Mouse (Mus musculus): ENCODE data around the gene Ethe1.

Ethe1 gene

DNA sequence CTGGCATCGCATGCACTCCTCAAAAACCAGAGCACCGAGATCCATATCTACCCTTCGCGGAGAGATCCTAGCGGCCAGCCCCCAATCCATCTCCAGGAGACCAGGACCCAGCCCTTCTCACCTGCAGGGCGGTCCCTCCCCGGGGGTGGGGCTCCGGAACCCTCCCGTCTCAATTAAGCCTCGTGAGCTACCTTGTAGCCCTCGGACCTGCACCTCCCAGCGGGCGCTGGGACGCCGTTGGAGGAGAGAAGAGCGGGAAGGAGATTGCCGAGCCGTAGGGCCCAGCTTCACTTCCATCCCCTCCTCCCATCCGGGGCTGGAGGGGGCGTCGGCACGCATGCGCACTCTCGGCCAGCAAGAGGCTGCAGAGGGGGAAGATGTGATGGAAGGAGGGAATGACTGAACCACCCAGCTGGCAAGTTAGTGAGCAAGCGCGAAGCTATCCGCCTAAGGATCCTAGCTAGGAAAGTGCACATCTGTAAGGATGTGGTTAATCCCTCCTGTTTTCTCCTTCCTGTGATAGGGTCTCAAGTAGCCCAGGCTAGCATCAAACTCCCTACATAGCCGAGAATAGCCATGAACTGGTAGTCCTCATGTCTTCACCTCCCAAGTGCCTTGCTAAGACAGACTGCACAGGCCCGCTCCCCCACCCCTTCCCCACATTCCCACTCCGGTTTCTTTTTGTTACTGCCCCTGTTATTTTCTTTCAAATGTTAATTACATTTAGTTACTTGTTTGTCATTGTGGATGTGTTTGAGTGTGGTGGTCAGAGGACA is at the start of gene Ethe1, which contains the start of gene Zfp575:
Gene Ethe1, plus strand, starts transcription at position 214 of the 776 bp plus-strand sequence.
Gene Zfp575, minus strand, starts transcription at position 312 of the 776 bp plus-strand sequence.
- DNase-seq: no peak

DNA sequence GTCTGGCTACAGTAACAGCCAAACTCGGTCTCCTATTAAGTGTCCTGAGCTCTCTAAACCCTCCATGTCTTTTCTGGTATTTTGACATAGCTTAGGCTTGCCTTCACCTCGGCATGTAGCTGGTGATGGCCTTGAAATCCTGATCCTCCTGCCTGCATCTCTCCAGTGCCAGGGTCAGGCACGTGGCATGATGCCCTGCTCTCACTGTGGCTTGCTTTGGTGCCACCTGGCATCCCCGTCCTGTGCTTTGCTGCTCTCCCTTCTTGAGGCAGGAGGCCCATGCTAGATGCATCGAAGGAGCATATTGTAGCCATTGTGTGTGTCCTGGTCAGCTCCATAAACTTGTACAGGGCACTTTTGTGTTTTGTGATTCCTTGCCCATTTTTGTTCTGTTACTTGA is 49.8 kb upstream of the Ethe1 start:
- no peak for DNase-seq

DNA sequence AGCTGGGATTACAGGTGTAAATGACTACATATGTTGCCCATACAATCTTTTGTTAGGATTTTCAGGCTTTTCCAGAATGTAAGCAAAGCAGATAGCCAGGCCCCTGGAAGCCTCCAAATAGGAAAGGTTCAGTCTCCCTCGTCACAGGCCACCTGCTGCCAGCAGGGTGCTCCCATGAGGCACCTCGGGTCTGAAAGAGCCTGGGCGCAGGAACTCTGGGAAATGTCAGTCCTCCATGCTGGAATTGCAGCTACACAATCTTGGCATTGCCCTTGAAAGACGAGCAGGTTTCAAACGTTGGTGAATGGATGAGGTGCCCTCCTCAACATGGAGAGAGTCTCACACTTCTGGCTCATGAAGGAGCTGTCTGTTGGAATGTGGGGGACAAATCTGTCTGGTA is 49.2 kb upstream of the Ethe1 start:
- peak; percentile 27 for DNase-seq

DNA sequence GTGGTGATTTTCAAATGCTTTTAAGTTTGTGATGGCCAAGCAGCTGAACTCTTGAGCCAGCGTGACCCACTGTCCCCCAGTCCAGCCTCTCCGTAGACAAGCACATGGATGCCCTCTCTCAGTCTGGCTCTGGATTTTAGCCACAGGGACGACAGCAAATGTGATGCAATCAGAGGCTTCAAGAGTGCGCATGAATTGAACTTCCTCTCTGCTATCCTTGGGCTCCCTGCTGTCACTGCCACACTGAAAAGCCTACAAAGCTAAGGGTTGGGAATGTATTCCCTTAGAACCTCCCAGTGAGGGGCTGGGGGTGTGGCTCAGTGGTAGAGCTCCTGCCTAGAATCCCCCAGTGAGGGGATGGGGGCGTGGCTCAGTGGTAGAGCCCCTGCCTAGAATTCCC is 48.6 kb upstream of the Ethe1 start:
- no peak for DNase-seq

DNA sequence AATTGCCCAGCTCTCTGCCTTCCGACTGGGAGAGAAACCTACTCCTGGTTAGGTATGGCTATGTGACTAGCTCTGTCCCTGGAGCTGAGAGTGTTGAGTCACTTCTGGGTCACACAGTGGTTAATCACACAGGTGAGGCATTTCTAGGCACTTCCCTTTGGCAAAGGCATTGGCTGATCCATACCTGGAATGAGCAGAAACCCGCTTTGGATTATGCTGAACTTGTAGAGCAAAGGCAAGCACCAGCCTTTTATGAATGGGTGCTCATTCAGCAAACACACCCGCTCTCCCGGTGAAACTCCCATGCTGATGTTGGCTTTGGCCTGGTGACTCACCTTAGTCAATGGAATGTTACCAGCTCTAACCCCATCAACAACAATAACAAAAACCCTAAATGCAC is 47.7 kb upstream of the Ethe1 start:
- no peak for DNase-seq

DNA sequence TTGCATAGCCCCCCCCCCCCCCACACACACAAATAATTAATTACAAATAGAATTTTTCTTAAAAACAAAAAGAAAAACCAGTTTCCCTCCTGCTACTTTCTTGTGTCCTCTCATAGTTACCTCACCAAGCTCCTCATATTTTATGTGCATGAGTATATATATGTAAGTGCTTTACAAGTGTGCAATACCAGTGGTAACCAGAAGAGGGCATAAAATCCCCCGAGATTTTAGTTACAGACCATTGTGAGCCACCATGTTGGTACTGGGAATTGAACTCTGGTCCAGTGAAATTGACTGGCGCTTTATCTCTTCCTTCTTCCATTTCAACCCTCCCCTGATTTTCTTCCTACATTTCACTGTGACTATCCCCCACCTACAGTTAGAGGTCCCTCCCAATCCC is 42.8 kb upstream of the Ethe1 start:
- no peak for DNase-seq

DNA sequence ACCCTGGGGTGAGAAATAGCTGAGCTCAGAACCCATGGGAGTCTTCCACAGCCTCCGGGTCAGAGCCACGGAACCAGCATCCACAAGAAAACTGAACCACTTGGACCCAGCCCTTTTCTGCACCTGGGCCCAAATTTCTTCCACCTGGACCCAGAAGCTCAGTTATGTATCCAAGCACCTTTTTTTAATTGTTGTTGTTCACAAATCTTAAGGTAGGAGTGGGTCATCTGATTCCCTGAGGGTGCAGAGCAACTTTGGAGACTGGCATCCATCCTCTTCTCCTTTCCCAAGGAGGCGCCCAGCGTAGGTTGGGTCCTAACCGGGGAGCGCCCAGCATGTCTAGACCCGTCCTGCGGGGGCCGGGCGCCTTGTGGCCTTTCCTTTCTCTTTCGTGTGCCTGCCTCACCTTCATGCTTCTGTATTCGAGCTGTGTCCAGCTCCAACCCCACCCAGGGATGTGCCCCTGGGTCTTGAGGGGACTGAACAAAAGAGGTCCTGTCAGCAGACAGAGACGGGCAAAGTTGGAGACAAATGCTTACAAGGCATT is 41.2 kb upstream of the Ethe1 start, which contains the start of the genes Pinlyp and Xrcc1:
Gene Pinlyp, minus strand, starts transcription at position 51 of the 547 bp plus-strand sequence.
Gene Xrcc1, plus strand, starts transcription at position 222 of the 547 bp plus-strand sequence.
- no peak for DNase-seq

DNA sequence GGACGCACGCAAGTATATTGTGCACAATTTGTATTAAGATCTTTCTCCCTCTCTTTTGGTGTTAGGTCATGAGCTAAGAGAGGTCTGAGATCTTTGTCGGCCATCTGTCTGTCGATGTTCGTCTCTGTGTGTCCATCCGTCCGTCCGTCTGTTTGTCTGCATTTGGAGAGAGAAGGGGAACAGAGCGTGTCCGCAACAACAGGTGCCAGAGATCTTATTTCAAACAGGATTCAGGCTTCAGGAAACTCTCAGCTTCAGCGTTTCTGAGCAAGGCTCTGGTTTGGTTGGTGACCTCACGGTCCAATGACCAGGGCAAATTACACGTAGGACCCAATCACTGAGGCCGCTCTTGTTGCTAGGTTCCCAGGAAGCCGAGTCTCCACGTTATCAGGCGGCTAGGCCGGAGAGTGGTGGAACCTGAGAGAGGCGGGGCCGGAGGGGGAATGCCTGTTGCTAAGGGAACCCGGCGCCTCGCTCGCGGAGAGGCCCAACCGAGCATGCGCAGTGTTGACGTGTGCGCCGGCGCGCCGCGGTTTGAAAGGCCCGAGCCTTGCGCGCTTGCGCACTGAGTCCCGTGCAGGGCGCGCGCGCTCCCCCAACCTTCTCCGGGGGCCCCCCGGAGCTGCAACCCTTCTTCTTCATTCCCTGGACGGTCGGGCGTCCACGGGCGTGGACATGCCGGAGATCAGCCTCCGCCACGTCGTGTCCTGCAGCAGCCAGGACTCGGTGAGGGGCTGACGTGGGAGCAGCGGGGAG is 40.5 kb upstream of the Ethe1 start:
- DNase-seq: peak; percentile 100

DNA sequence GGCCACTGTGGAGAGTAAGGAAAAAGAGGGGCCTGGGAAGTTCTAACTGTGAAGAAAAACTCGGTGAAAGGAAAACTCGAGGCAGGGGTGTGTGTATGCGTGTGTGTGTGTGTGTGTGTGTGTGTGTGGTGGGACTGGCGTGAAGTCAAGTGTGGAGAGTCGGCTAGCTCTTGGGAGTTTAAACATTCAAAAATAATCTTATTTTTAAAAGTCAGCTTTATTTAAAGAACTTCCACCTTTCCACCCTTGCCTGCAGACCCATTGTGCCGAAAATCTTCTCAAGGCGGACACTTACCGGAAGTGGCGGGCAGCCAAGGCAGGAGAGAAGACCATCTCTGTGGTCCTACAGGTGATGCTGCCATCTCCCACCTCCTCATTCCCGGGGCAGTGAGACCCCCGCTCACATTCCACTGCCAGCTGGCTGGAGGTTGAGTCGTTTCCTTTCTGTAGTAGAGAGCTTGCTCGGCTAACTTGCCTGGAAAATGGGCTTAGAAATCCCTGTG is 39.8 kb upstream of the Ethe1 start:
- DNase-seq: no peak

DNA sequence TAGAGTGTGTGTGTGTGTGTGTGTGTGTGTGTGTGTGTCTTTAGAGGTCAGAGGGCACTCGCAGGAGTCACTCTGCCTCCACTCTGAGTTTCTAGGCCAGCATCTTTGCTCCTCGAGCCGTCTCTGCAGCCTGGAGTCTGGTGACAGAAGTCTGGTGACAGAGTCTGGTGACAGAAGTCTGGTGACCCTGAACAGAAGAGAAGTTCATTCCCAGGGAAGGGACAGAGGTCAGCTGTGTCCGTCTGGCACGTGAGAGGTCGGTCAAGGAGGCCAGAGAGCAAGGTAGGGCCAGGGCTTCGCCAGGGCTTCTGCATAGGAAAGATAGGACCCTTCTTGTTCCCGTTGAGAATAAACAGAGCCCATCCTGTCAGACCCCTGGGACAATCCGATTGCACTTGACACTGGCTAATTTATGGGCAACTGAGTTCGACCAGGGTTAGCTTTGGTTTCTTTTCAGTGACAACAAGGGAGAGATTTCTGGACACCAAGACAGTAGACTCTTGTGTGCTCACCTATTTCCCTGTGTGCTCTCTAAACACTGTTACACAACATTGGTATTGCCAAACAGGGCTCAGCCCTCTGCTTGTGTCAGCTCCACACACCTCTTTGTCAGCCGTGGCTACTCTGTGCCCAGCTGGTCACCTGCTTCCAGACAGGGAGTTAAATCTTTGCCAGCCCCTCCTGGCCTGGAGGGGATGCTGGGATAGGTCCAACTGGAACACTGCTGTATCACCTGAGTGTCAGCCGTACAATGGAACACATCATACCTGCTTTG is 35.2 kb upstream of the Ethe1 start:
- DNase-seq: peak; percentile 41

DNA sequence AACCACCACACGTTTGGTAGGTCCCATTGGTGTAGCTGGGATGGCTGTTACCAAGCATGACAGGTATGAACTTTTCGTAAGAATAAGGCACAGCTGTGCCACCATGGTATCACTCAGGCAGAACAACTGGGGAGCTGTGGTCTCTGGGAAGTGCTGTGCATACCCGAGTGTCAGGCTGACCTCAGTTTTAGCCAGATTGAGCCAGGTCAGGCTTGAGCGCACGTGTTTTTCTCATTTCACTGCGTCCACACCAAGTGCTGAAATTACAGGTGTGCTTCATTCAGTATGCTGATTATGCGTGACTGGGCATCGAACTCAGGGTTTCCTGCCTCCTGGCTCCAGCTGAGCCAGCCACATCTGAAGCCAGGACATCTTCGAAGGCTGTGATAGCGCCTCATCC is 31.6 kb upstream of the Ethe1 start:
- DNase-seq: no peak

DNA sequence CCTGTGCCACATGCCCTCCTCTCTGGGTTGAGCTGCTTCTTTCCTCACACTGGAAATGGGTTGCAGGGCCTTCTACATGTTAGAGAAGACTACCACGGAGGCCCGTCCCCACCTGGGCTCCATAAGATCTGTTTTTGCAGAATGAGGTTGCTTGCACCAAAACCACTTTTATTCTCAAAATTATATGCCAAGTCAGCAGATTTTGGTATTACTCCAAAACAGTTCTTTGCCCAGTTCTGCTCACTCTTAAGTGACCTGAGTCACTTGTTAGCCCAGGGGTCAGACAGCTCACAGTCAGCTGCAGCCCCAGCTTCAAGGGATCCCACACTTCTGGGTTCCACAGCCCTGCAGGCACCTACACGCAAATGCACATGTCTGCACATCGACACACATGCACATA is 25.9 kb upstream of the Ethe1 start:
- no peak for DNase-seq

DNA sequence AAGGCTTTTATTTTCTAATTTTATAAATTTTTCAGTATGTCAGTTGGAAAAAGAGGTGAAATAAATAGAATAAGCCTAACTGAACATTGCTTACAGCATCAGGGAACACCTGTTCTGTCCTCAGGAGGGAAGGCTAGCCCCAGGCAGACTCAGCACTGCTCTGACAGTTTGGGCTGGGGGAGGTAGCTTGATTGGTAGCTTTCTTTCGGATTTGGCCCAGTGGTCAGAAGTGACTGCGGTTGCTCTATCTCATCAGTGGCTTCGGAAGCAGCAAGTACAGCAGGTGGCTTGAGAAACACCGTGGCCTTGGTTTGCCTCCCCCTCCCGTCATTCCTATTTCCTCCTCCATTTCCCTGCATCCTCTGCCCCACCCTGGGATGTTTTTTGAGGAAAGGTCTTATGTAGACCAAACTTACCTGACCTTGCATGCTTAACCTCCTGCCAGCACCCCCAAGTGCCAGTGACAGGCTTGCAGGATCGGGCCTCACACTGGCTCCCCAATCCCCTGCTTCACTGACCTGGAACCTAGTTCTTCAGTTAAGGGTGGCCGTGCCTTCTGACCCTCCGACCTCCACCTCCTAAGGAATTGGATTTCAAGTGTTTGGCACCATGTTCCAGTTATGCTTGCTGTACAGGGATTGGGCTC is 24.0 kb upstream of the Ethe1 start:
- DNase-seq: no peak

DNA sequence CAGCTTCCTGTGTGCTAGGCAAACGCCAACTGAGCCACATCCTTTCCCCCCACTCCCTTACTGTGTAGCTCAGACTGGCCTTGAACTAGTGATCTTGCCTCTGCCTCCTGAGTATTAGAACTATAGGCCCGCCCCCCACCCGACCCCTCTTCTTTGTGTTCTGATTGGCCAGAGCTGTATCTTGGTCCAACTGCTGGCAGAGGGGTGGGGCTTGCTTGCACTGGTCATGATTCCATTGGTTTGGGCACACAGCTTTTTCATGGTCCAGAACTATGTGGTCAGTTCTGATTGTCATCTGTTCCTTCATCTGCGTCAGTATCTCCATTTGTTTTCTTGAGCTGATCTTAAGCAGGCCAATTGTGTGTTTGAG is 23.5 kb upstream of the Ethe1 start:
- DNase-seq: no peak

DNA sequence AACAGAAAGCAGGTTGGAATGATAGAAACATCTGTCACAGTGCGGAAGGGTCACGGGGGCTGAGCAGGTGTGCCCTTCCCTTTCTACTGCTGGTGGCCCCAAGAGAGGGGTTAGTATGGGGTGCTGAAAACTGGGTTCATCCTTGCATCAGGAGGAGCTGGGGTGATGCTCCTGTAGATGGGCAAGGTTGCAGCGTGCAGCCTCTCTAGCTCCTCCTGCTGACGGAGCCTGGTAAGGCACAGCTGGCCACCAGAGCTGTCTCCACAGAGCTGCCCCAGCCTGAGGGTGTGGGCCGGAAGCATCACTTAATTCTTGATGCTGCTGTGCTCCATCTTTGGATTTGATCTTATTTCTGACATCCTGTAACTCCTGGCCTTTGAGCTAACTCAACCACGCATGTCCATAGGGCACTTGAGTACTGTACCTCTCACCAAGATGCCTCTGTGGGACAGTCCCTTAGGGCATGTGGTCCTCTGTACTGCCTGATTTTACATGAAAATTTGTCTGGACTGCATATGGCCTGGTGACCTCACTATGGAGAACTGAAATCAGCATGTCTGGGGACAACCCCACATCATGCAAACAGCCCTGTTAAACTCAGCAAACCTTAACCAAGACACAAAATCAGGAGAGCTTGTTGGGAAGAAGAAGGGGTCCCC is 22.6 kb upstream of the Ethe1 start:
- peak; percentile 85 for DNase-seq

DNA sequence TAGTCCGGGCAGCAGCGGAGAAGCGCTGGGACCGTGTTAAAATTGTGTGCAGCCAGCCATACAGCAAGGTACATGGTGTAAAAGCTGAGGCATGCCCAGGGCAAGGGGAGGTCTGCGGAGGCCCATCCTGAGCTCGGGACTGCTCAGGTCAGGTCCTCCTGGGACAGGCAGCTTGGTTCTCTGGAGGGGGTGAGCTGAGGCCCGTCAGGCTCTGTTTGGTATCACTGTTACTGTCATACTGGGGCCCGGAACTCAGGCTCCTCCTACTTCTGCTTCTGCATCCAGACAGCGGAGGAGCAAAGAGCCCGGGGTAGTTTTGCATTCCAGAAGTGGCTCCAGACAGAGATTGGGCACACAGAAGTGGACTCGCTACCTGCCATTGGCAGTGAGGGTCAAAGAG is 21.7 kb upstream of the Ethe1 start:
- DNase-seq: no peak

DNA sequence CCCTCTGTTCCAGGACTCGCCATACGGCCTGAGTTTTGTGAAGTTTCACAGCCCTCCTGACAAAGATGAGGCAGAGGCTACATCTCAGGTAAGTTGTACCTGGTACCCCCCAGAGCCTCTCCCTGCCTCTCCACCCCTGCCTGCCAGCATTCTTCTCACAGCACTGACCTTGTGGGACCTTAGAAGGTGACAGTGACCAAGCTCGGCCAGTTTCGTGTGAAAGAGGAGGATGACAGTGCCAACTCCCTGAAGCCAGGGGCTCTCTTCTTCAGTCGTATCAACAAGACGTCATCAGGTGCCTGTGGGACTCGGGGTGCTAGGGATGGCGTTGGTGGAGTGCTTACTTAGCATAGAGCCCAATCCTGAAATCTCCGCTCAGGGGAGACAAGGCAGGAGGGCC is 21.1 kb upstream of the Ethe1 start:
- DNase-seq: no peak

DNA sequence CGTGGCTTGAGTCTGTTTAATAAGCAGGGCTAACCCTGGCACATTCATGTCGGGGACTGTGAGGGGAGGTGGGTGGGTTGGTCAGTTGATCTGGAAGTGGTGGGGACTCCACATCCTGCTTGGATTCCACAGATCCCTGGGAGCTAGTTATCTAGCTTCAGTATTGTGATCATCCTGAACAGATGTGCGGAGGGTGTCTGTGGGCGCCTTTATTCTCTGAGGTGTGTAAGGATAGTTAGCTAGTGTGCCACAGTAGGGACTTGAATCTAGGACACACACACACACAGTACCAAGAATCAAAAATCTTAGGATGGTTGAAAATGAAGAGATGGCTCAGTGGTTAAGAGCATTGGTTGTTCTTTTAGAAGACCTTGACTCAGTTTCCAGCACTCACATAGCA is 18.8 kb upstream of the Ethe1 start:
- DNase-seq: no peak

DNA sequence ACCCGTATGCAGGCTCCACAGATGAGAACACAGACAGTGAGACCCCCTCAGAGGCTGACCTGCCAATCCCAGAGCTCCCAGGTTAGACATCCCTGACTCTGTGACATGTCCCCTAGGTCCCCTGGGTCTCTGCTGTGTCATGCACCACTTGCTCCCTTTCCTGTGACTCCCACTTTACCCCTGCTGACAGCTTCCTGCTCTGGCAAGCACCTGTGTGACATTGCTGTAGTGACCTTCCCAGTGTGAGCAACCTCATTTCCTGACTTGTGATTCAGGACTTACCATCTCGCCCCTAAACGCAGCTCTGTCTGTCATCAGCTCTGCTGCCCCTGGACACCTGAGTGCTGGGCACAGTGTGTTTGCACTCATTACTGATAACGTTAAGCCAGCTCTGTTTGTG is 16.3 kb upstream of the Ethe1 start:
- DNase-seq: no peak

DNA sequence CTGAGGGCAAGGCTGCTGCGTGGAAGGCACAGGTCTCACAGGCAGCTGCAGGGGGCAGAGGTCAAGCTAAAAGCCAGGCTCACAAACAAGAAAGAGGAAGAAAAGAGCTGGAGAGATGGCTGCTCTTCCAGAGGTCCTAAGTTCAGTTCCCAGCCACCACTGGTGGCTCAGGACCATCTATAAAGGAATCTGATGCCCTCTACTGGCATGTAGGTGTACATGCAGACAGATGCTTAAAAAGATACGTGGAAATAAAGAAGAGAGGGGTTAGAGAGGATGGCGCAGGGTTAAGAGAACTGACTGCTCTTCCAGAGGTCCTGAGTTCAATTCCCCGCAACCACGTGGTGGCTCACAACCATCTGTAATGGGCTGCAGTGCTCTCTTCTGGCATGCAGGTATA is 14.9 kb upstream of the Ethe1 start:
- no peak for DNase-seq

DNA sequence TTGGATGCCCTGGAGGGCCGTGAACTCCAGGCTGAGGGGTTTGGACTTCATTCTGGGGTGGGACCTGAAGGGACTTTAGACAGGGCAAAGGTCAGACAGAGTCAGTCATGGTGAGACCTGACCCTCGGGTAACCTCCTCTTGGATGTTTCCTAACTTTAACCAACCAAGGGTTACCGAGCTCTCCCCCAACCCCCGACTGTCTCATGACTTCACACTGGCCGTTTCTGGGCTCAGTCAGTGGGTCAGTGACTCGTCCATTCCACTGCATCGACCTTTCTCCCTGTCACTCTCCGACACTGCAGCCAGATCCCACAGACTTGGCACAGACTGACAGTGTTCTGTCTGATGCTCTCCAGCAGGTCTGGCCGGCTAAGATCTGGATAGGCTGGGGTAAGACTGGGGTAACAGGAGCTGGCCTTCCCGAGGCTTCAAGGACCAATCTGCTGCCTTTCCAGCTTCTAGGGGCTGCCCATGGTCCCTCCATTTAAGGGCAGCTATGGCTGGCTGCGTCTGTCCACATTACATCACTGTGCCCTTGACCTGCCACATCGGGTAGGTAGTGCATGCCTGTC is 13.0 kb upstream of the Ethe1 start:
- DNase-seq: no peak

DNA sequence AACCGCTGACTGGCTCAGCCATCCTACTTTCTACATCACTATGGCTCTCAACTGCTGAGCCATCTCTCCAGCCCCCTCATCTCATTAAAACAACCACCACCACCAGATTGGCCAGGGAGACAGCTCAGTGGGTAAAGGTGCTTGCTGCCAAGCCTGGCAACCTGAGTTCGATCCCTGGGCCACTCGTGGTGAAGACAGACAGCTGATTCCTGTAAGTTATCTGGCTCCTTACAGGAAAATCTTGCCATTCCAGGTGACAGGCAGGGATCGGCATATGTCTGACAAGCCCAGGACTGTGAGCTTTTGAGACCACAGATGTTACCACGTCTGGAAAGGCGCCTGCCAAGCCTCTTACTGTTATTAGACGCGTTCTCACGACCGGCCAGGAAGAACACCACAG is 9.5 kb upstream of the Ethe1 start:
- no peak for DNase-seq

Measured in lung, postnatal 36 days (tissue).